Mouse (Mus musculus) right cerebral cortex, postnatal 10 days (tissue): ENCODE results near the gene Ube2z.
"Not testable (repeated sequence)": the region's sequence is repeated elsewhere in the genome, so short reads cannot be mapped to it uniquely, and the experiment has no call there.

Experiments used
- DNase-seq, 2 experiments: peaks; one replicate each; pipeline ENCODE4 v3.0.0; 2021; ENCODE audit warnings: low spot score in 2 of 2

Ube2z gene

DNA sequence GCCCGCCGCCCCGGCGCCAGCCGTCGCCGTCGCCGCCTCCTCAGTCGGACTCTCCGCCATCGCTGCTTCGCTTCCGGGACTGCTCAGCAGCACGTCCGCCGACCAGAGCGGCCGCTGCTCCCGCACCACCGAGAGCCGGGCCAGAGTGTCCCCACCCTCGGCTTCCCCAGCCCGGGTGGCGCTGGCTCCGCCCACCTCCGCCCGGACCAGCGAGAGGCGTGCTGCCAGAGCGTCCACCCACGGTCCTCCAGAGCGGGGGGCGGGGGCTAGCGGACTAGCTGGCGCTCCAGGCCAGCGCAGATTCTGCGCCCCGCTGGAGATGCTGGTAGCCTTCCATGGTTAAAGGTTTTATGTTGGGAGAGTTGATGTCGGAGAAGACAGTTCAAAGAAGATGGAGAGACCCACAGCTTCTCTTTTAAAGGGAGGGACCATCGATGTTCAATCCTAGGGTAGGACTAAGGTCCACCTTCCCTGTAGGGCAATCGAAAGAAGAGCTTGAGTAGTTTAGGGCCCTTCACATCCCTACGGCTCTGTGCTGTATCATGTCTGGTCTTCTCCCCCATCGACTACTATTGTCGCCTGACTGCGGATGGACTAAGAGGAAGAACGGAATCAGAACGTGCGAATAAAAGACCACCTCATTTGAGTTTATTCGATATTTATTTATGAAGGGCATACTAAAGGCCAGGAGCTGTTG, at the start of gene Ube2z:
Gene Ube2z, minus strand, starts transcription at position 174 of the 697 bp plus-strand sequence.
- DNase-seq = peak; percentile 98

GRCm38 (mm10) chr11:96114077-96114476, 48.9 kb upstream of the Ube2z start:
- DNase-seq = no peak

GRCm38 (mm10) chr11:96111751-96112150, 46.6 kb upstream of the Ube2z start, which contains the start of gene Calcoco2:
Calcoco2 (minus strand) TSS chr11:96111964.
- DNase-seq = no peak

GRCm38 (mm10) chr11:96110950-96111349, 45.8 kb upstream of the Ube2z start:
- not testable (repeated sequence) for DNase-seq

GRCm38 (mm10) chr11:96108376-96108775, 43.2 kb upstream of the Ube2z start:
- no peak for DNase-seq

DNA sequence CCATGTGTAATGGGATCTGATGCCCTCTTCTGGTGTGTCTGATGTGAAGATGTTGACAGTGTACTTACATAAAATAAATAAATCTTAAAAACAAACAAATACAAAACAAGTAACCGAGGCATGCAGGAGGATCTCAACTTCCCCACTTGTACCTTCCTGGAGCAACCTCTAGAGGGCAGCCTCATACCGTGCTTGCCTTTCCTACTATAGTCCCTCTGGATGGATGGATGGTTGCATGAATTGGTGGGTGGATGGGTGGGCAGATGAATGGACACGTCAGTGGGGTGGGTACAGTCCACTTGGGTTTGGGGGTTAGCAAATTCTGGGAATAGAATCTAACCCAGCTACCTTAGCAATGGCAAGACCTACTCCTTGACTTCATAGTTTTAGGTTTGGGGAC, 28.2 kb upstream of the Ube2z start:
- peak in 1 of 2 experiments; percentile 48 for DNase-seq

GRCm38 (mm10) chr11:96092674-96093291, 27.6 kb upstream of the Ube2z start:
- DNase-seq = no peak

DNA sequence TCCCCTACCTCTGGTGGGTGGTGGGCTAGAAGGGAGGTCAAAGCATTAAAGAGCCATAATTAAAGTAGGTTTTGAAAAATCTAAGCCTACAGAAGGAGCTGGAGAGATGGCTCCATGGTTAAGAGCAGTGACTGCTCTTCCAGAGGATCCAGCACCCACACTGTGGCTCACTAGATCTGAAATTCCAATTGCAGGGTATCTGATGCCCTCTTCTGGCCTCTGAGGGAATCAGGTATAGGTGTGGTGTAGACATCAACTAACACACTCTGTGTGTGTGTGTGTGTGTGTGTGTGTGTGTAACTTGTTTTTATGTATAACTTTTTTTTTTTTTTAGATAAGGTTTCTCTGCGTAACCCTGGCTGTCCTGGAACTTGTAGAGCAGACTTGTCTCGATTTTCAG, 25.9 kb upstream of the Ube2z start:
- no peak for DNase-seq

GRCm38 (mm10) chr11:96087981-96088380, 22.8 kb upstream of the Ube2z start:
- DNase-seq = no peak

GRCm38 (mm10) chr11:96082682-96083081, 17.5 kb upstream of the Ube2z start:
- DNase-seq = no peak

DNA sequence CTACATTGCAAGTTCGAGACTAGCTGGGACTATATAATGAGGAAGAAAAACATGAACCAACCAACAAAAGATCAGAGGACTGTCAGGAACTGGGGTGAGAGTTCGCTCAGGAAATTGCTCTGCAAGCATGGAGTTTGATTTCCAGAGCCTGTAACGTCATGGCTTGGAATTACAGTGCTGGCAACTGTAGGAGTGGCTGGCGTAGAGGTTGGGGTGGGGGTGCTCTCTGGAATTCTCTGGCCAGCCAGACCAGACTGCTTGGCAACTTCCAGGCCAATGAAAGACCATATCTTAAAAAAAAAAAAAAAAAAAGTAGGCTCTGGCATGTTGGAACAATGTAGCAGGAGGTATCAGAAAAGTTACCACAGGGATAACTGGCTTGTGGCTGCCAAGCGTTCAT, 15.5 kb upstream of the Ube2z start:
- no peak for DNase-seq

DNA sequence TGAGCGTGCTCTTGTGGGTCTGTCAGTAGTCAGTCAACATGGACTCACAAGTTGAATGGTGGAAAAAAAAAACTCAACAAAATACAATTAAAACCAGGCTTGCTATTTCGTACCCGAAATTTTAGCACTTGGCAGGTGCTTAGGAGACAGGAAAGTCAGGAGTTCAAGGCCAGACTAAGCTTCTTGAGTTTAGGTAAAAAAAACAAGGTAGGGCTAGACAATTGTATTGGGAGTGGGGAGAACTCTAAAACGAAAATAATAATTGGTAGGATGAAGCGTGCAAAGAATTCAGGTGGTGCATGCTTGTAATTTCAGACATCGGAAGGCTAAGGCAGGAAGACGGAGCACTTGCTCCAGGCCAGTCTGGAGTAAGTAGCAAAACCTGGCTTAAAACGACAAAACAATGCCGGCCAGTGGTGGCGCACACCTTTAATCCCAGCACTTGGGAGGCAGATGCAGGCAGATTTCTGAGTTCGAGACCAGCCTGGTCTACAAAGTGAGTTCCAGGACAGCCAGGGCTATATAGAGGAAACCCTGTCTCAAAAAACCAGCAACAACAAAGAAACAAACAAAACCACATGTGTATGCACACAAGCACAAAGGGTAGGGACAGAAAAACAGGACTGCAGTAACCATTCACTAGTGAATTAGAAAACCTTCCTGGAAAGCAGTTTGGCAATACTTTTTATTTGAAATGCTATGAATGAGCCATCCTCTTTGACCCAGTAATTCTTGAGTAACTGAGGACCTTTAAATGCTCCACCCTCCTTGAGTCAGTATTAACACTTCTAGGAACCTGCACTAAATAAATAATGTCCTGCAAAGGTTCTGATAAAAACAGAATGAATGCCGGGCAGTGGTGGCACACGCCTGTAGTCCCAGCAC, 11.3 kb upstream of the Ube2z start:
- no peak for DNase-seq

- DNase-seq = peak; percentile 99 to 100
Observed at GRCm38 (mm10) chr11:96075509-96076220, 10.5 kb upstream of the Ube2z start, which contains the start of gene Atp5g1. Atp5g1 (minus strand) TSS chr11:96075670.

DNA sequence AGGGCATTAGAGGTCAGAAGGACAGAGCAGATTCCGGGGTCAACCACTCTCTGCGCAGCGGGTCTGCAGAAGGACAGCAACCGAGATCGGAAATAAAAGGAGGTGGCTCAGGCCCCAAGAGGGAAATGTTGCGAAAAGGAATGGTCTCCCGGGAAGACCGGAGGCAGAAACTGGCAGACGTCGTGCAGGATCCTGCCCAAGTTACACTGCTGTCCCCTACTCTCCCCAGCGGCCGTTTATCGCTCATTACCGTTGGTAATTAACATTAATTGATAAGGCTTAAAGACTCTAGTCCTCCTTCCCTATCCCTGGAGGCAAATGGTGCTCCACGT, 10.0 kb upstream of the Ube2z start:
- no peak for DNase-seq

GRCm38 (mm10) chr11:96074351-96075176, 9.4 kb upstream of the Ube2z start:
- peak in 1 of 2 experiments; percentile 66 for DNase-seq

DNA sequence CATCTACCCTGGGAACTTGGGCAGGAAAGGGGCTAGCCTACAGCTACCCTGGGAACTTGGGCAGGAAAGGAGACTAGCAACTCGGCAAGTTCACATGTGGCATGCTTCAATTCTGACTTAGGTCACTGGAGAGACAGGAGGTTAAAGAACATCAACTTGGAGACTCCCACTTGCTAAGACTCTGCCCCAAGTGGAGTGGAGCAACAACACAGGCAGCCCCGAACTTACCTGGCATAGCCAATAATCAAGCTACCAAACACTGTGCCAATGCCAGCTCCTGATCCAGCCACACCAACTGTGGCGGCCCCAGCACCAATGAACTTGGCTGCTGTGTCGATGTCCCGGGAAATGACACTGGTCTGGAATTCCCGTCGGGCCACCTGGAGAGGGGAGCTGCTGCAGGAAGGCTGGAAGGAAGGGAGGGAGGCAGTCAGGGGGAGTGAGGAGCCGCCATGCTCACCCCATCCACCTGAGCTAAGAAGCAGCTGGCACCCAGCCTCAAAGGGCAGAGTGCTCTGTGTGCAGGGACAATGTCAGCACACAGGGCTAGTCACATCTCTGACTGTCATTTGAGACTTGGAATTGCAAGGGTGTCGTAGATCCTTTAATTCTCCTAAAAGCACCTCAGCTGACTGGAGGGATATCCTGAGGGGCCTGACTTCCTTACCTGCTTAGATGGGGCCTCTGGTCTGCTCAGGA, 8.3 kb upstream of the Ube2z start:
- no peak for DNase-seq

DNA sequence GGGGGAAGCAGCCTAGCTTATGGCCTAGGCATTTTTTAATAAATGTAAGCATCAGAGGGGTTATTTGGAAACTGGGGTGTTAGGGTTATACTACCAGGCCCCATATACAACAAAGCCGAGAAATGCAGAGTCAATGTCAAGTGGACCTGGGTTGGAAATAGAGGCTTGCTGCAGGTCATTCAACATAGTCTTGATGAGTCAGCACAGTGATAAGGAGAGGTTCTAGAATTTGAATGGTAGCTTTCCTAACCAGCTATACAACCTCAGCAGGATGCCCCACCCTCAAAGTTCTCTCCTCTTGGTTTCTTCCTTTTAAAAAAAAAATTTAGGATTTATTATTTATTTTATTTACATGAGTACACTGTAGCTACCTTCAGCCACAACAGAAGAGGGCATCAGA, 5.8 kb upstream of the Ube2z start:
- no peak for DNase-seq

DNA sequence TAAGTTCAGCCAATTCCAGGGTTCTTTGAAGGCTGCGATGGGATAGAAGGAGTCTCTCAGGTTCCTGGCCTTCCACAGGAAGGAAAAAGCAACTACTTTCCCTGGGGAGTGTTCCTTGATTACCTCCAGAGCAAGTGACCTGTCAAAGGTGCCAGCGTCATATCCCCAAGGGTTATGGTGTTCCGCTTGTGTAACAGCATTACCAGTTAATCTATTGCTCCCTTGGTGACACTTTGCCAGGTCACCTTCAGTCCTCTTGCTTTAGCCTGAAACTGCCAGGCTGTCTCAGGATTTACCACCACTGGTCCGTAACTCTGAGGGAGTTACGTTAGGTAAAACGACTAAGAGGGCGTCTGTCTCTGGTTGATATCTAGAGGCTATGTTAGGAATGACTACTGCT, 5.2 kb upstream of the Ube2z start:
- DNase-seq = no peak

- DNase-seq = no peak
Observed at GRCm38 (mm10) chr11:96068231-96068630, 3.0 kb upstream of the Ube2z start.

GRCm38 (mm10) chr11:96064521-96065214, 520 bp downstream of the Ube2z start:
- DNase-seq = peak in 1 of 2 experiments; percentile 48
